Mouse (Mus musculus): ENCODE results near the gene Map4. TPM values are rescaled to one million over a fixed set of nuclear protein-coding genes. Genes with fewer than 3 reads are reported as not detected.
A peak's percentile ranks its signal among the peaks of the same experiment; 100 is the strongest.

Map4 gene
- polyA plus RNA-seq, 1 experiment: 107 TPM

DNA sequence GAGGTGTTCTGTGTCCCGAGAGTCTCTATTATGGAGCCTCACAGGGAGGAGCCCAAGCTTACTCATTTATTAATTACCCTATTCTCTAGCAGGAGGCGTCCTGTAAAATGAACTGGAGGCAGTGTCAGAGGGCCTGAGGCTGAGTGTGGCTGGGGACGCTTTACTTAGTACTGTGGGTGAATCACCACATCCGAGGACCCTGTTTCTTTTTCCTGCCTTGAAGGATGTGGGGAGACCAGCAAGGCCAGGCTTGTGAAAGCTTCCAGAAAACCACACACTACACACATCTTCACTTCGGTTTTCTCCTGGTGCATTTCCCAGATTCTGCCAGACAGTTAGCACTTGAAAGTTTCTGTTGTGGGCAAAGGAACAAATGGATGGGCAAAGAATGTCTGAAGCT, 28.5 kb upstream of the Map4 start:
- H3K4me3 ChIP-seq (ENCODE audit: insufficient read depth, low read depth, low read length): no peak overlapping the region
- no peaks in the 10 kb centered on the region for H3K36me3 ChIP-seq (ENCODE audit: control insufficient read depth, insufficient read depth, low read length)
- TF ChIP-seq CTCF (conservative IDR thresholded peaks at IDR 0.05; ENCODE audit: insufficient read depth, insufficient read length, low read depth, low read length): no peak
- TF ChIP-seq POLR2A (IDR thresholded peaks at IDR 0.05; ENCODE audit: low read depth, low read length): no peak
- H3K27ac ChIP-seq (ENCODE audit: insufficient read depth, low read depth, low read length): no peak overlapping the region
- peak; percentile 15 for DNase-seq
- H3K27me3 ChIP-seq (replicated peaks; ENCODE audit: control insufficient read depth, insufficient read depth, low read length): no peaks in the 10 kb centered on the region
- peaks cover 10% of the 10 kb centered on the region; the same call in 1 of the 2 replicates for H3K4me1 ChIP-seq (ENCODE audit: control insufficient read depth, insufficient read depth, low read length)
- WGBS: 58% methylated on average over 5 of the region's 5 CpGs

DNA sequence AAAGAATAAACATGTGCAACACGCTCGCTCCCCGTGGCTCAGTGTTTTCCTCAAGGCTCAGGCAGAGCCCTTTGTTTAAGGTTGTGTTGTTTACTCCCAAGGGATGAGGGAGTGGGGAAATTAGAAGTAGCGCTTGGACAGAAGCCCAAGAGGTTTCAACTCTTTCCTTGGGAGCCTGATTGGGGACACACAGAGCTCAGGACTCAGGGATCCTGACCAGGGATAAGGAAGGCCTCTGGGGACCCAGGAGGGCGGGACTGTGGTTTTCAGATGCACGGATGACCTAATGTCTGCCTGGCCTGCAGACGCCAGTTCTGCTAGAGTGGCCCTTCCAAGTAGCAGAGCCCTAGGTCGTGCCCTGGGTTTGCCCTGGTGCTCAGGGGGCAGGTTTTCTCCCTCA, 24.0 kb upstream of the Map4 start:
- H3K27me3 ChIP-seq (replicated peaks; ENCODE audit: control insufficient read depth, insufficient read depth, low read length): no peaks in the 10 kb centered on the region
- H3K4me3 ChIP-seq (ENCODE audit: insufficient read depth, low read depth, low read length): no peak overlapping the region
- no peaks in the 10 kb centered on the region for H3K36me3 ChIP-seq (ENCODE audit: control insufficient read depth, insufficient read depth, low read length)
- H3K4me1 ChIP-seq (ENCODE audit: control insufficient read depth, insufficient read depth, low read length): no peaks in the 10 kb centered on the region
- H3K27ac ChIP-seq (ENCODE audit: insufficient read depth, low read depth, low read length): no peak overlapping the region; the same call in 1 of the 2 replicates
- 60% methylated on average over 8 of the region's 8 CpGs for WGBS
- peak; percentile 94 for DNase-seq
- TF ChIP-seq POLR2A (IDR thresholded peaks at IDR 0.05; ENCODE audit: low read depth, low read length): no peak
- no peak for TF ChIP-seq CTCF (conservative IDR thresholded peaks at IDR 0.05; ENCODE audit: insufficient read depth, insufficient read length, low read depth, low read length)

DNA sequence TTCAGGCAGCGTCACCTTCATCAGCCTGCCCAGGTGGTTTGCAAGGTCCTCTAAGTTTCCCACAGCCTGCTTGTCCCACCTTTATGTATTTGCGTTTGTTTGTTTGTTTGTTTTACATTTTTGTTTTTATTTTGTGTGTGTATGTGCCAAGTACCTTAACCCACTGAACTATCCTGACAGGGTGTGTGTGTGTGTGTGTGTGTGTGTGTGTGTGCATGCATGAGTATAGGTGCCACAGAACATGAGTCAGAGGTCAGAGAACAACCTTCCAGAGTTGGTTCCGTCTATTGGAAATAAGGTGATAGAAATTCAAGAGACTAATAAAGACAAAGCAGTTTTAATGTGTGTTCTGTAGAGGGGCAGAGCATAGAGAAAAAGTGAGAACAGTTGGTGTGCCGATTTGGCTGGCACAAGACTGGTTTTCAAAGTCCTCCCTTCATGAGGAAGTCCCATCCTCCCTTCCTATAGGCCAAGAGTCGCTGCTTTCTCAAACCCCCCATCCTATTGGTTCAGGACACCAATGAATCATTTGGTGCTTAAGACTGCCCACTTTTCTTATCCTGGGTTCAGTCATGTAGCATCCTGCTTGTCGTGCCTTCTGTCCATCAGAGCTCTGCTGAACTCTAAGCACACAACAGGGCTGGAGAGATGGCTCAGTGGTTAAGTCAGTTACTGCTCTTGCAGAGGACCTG, 23.3 kb upstream of the Map4 start:
- Histone ChIP-seq H3K27me3 (replicated peaks; ENCODE audit: control insufficient read depth, insufficient read depth, low read length) (no peaks in the 10 kb centered on the region), H3K27ac (ENCODE audit: insufficient read depth, low read depth, low read length) (no peak overlapping the region), H3K4me3 (ENCODE audit: insufficient read depth, low read depth, low read length) (no peak overlapping the region), H3K36me3 (ENCODE audit: control insufficient read depth, insufficient read depth, low read length) (no peaks in the 10 kb centered on the region), H3K4me1 (ENCODE audit: control insufficient read depth, insufficient read depth, low read length) (no peaks in the 10 kb centered on the region)
- 68% methylated on average over 6 of the region's 6 CpGs for WGBS
- TF ChIP-seq CTCF (conservative IDR thresholded peaks at IDR 0.05; ENCODE audit: insufficient read depth, insufficient read length, low read depth, low read length) (no peak), POLR2A (IDR thresholded peaks at IDR 0.05; ENCODE audit: low read depth, low read length) (no peak)
- DNase-seq: no peak

DNA sequence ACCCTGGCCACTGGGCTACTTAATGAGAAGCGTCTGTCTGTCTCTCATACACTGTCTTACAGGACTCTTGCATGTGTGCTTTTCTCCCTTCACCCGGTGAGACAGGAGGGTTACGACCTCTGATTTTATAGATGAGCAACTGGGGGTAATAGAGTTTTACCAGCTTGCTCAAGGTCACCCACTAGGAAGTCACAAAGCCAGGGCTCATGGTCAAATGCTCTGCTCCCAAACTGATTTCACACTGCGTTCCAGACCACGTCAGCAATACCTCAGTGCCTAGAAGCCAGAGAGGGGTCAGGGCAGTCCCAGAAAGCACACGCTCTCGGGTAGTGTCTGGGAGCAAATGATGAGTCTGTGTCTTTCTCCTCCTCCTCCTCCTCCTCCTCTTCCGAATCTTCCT, 22.2 kb upstream of the Map4 start:
- Histone ChIP-seq H3K27ac (ENCODE audit: insufficient read depth, low read depth, low read length) (no peak overlapping the region), H3K27me3 (replicated peaks; ENCODE audit: control insufficient read depth, insufficient read depth, low read length) (no peaks in the 10 kb centered on the region), H3K4me1 (ENCODE audit: control insufficient read depth, insufficient read depth, low read length) (no peaks in the 10 kb centered on the region), H3K36me3 (ENCODE audit: control insufficient read depth, insufficient read depth, low read length) (no peaks in the 10 kb centered on the region), H3K4me3 (ENCODE audit: insufficient read depth, low read depth, low read length) (no peak overlapping the region)
- 80% methylated on average over 8 of the region's 8 CpGs for WGBS
- TF ChIP-seq CTCF (conservative IDR thresholded peaks at IDR 0.05; ENCODE audit: insufficient read depth, insufficient read length, low read depth, low read length) (no peak), POLR2A (IDR thresholded peaks at IDR 0.05; ENCODE audit: low read depth, low read length) (no peak)
- no peak for DNase-seq

DNA sequence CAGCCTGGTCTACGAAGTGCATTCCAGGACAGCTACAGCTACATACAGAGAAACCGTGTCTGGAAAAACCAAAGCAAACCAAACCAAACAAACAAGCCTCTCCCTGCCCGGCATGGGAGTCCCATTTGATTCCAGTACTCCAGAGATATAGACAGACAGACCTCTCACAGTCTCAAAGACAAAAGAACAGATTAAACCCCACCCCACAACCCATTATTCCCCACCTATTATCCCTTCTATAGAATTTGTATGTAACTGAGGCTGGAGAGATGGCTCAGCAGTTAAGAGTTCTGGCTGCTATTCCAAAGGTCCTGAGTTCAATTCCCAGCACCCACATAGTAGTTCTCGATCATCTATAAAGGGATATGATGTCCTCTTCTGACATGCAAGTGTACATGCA, 21.3 kb upstream of the Map4 start:
- no peak overlapping the region for H3K4me3 ChIP-seq (ENCODE audit: insufficient read depth, low read depth, low read length)
- TF ChIP-seq CTCF (conservative IDR thresholded peaks at IDR 0.05; ENCODE audit: insufficient read depth, insufficient read length, low read depth, low read length) (no peak), POLR2A (IDR thresholded peaks at IDR 0.05; ENCODE audit: low read depth, low read length) (no peak)
- H3K36me3 ChIP-seq (ENCODE audit: control insufficient read depth, insufficient read depth, low read length): no peaks in the 10 kb centered on the region
- H3K27me3 ChIP-seq (replicated peaks; ENCODE audit: control insufficient read depth, insufficient read depth, low read length): no peaks in the 10 kb centered on the region
- no peak overlapping the region for H3K27ac ChIP-seq (ENCODE audit: insufficient read depth, low read depth, low read length)
- no peak for DNase-seq
- WGBS: 98% methylated on average over 4 of the region's 4 CpGs
- H3K4me1 ChIP-seq (ENCODE audit: control insufficient read depth, insufficient read depth, low read length): no peaks in the 10 kb centered on the region

DNA sequence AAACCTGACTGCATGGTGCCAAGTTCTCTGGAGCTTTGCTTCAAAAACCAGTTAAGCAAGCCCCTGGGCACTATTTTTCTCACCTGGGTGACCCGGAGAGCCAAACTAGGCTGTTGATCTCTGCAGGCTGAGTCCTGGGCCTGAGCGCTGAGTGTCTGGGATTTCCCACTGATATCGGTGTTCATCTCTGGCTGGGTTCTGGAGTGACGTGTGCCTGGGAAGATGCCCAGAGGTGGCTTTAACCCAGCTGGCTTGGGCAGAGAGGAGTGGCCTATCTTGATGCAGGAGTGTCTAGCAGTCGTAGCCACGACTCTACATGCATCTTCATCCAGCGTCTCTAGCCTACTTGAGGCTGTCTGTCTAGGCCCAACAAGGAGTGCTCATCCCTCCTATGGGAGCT, 19.5 kb upstream of the Map4 start:
- H3K27me3 ChIP-seq (replicated peaks; ENCODE audit: control insufficient read depth, insufficient read depth, low read length): no peaks in the 10 kb centered on the region
- H3K27ac ChIP-seq (ENCODE audit: insufficient read depth, low read depth, low read length): no peak overlapping the region
- no peaks in the 10 kb centered on the region for H3K36me3 ChIP-seq (ENCODE audit: control insufficient read depth, insufficient read depth, low read length)
- TF ChIP-seq CTCF (conservative IDR thresholded peaks at IDR 0.05; ENCODE audit: insufficient read depth, insufficient read length, low read depth, low read length): no peak
- TF ChIP-seq POLR2A (IDR thresholded peaks at IDR 0.05; ENCODE audit: low read depth, low read length): no peak
- no peaks in the 10 kb centered on the region for H3K4me1 ChIP-seq (ENCODE audit: control insufficient read depth, insufficient read depth, low read length)
- 77% methylated on average over 7 of the region's 7 CpGs for WGBS
- no peak for DNase-seq
- H3K4me3 ChIP-seq (ENCODE audit: insufficient read depth, low read depth, low read length): no peak overlapping the region

DNA sequence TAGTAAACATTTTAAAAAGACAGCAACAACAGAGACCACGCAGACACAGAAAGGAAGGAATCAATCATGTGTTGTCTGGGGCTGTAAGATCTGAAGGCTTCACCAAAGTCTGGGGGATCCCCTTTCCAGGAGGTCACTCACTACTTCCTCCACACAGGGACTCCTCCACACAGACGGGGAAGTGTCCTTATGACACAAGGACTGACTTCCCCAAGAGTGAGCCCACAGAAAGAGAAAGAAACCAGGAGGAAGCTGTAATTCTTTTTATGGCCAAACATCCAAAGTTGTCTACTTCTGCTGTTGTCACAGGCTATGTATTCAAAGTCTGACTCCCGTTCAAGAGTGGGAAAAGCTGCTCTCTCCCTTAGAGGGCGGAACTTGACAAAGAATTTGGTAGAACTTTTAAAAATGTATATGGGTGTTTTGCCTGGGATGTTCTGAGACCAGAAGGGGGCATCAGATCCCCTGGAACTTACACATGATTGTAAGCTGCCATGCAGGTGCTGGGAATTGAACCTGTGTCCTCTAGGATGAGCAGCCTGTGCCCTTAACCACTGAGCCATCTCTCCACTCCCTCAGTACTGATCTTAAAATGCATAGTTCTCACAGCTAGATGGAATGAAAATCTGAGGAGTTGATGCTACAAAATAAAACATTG, 16.9 kb upstream of the Map4 start:
- Histone ChIP-seq H3K36me3 (ENCODE audit: control insufficient read depth, insufficient read depth, low read length) (no peaks in the 10 kb centered on the region), H3K27me3 (replicated peaks; ENCODE audit: control insufficient read depth, insufficient read depth, low read length) (no peaks in the 10 kb centered on the region), H3K4me1 (ENCODE audit: control insufficient read depth, insufficient read depth, low read length) (no peaks in the 10 kb centered on the region), H3K4me3 (ENCODE audit: insufficient read depth, low read depth, low read length) (no peak overlapping the region), H3K27ac (ENCODE audit: insufficient read depth, low read depth, low read length) (no peak overlapping the region)
- no peak for TF ChIP-seq CTCF (conservative IDR thresholded peaks at IDR 0.05; ENCODE audit: insufficient read depth, insufficient read length, low read depth, low read length)
- no peak for TF ChIP-seq POLR2A (IDR thresholded peaks at IDR 0.05; ENCODE audit: low read depth, low read length)
- DNase-seq: peak; percentile 46
- 47% methylated on average over 4 of the region's 4 CpGs for WGBS

All from kidney, adult 2 months (tissue).